Mouse (Mus musculus) lung, postnatal 0 days (tissue): ENCODE results near the gene Polrmt. TPM values are rescaled to one million over a fixed set of nuclear protein-coding genes. Genes with fewer than 3 reads are reported as not detected.
"Not testable (repeated sequence)": the region's sequence is repeated elsewhere in the genome, so short reads cannot be mapped to it uniquely, and the experiment has no call there.

Experiments used
- ATAC-seq: fragments of 200-750 bp; cut with Nextera tagmentation; 2 replicates; pipeline ENCODE4 v1.8.0; 2017; ENCODE audit warnings: moderate library complexity
- DNase-seq: peaks from one replicate; pipeline ENCODE4 v3.0.0-alpha.2; 2016; ENCODE audit warnings: low spot score
- H3K27ac ChIP-seq: fragments of 300-500 bp; sonication (generic); 2 replicates; pipeline ENCODE4 v1.5.1; 2014; ENCODE audit warnings: antibody characterized with exemption, mild to moderate bottlenecking, low read length, mixed read lengths
- H3K27me3 ChIP-seq: fragments of 300-500 bp; sonication (generic); replicated peaks from 2 replicates; pipeline ENCODE4 v1.6.1; 2014; ENCODE audit warnings: low read length, mixed read lengths; ENCODE audit not compliant: insufficient read depth
- H3K36me3 ChIP-seq: fragments of 300-500 bp; sonication (generic); 2 replicates; pipeline ENCODE4 v1.6.1; 2014; ENCODE audit warnings: low read length, mixed read lengths; ENCODE audit not compliant: insufficient read depth
- H3K4me1 ChIP-seq: fragments of 300-500 bp; sonication (generic); 2 replicates; pipeline ENCODE4 v1.6.1; 2014; ENCODE audit warnings: antibody characterized with exemption, low read depth, low read length, mixed read lengths; ENCODE audit not compliant: insufficient read depth
- H3K4me2 ChIP-seq: fragments of 300-500 bp; sonication (generic); replicated peaks from 2 replicates; pipeline ENCODE4 v1.6.1; 2014; ENCODE audit warnings: low read depth, mild to moderate bottlenecking, low read length, moderate library complexity, mixed read lengths
- H3K4me3 ChIP-seq: fragments of 300-500 bp; sonication (generic); 2 replicates; pipeline ENCODE4 v1.5.1; 2014; ENCODE audit warnings: low read depth, low read length
- H3K9ac ChIP-seq: fragments of 300-500 bp; sonication (generic); replicated peaks from 2 replicates; pipeline ENCODE4 v1.6.1; 2014; ENCODE audit warnings: low read depth, mild to moderate bottlenecking
- H3K9me3 ChIP-seq: fragments of 300-500 bp; sonication (generic); 2 replicates; pipeline ENCODE4 v1.6.1; 2016; ENCODE audit warnings: low read length, mixed read lengths
- CTCF ChIP-seq: IDR thresholded peaks from 2 replicates; pipeline ENCODE4 v1.5.1; 2016; ENCODE audit warnings: antibody characterized with exemption, mild to moderate bottlenecking
- EP300 ChIP-seq: IDR thresholded peaks from 2 replicates; pipeline ENCODE4 v1.6.1; 2016; ENCODE audit warnings: antibody characterized with exemption, mild to moderate bottlenecking, control low read depth
- WGBS: fragments of 180-500 bp; shearing (Covaris S2); extraction: QIAGEN DNeasy Blood & Tissue Kit; methylation state at CpG from one replicate; pipeline ENCODE4 v1.1.7; 2014; 5-methylcytosine and 5-hydroxymethylcytosine counted together
- polyA plus RNA-seq: library from polyadenylated mRNA; unstranded; fragments of >200 nt; fragmentation: Nextera tagmentation; extraction: Ambion mirVana; gene quantifications from 2 replicates; pipeline ENCODE4 v1.2.1, GENCODE M21; 2015

Polrmt gene
- polyA plus RNA-seq, 1 experiment from 2014 or later = 22.4 TPM

- DNase-seq (no peak), ATAC-seq (no peak)
- H3K4me1 ChIP-seq = peaks cover 23% of the 10 kb centered on the region
- H3K36me3 ChIP-seq = peaks cover 16% of the 10 kb centered on the region
- H3K27me3 ChIP-seq = no peaks in the 10 kb centered on the region
- H3K27ac ChIP-seq = peak overlapping the region; percentile 11
- 55% methylated on average over 5 of the region's 5 CpGs for WGBS
- H3K4me3 ChIP-seq = peak overlapping the region; percentile 65
- H3K4me2 ChIP-seq = peak overlapping the region; percentile 58
- TF ChIP-seq CTCF (no peak), EP300 (no peak)
- peak overlapping the region; percentile 80; the same call in 1 of the 2 replicates for H3K9ac ChIP-seq
- H3K9me3 ChIP-seq = no peaks in the 10 kb centered on the region
Measured at GRCm38 (mm10) chr10:79706406-79707094, 39.8 kb downstream of the Polrmt start.

GRCm38 (mm10) chr10:79705951-79706350, 40.4 kb downstream of the Polrmt start:
- Histone ChIP-seq H3K9ac (peak overlapping the region; percentile 80), H3K9me3 (no peaks in the 10 kb centered on the region), H3K27me3 (no peaks in the 10 kb centered on the region), H3K27ac (peak overlapping the region; percentile 11; the same call in 1 of the 2 replicates), H3K4me2 (peak overlapping the region; percentile 58), H3K36me3 (peaks cover 11% of the 10 kb centered on the region), H3K4me1 (peaks cover 24% of the 10 kb centered on the region), H3K4me3 (peak overlapping the region; percentile 65)
- ATAC-seq = no peak
- TF ChIP-seq EP300 = no peak
- no peak for TF ChIP-seq CTCF
- no peak for DNase-seq
- WGBS = 56% methylated on average over 5 of the region's 5 CpGs

DNA sequence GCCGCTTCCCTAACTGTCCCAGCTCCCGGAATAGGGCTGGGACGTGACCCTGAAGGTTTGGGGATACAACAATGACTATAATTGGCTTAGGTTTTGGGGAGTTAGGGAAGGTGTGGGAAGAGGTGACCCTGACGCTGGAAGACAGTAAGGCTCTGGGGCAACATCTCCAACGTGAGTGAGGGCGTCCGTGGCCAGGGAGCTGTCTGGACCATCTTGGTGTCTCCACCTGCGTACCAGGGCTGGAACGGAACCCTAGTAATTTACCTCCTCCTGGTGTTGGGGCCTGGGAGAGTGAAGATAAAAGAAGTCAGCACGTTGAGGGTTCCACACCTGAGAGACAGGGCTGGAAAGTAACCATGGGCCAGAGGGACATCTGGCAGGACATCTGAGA, 41.4 kb downstream of the Polrmt start:
- Histone ChIP-seq H3K9ac (peak overlapping the region; percentile 80), H3K27me3 (no peaks in the 10 kb centered on the region), H3K36me3 (peaks cover 1% of the 10 kb centered on the region), H3K4me1 (peaks cover 25% of the 10 kb centered on the region), H3K27ac (peak overlapping the region; percentile 68), H3K9me3 (no peaks in the 10 kb centered on the region), H3K4me3 (peak overlapping the region; percentile 65), H3K4me2 (peak overlapping the region; percentile 58)
- ATAC-seq (no peak), DNase-seq (no peak)
- 3% methylated on average over 10 of the region's 10 CpGs for WGBS
- TF ChIP-seq CTCF = no peak

DNA sequence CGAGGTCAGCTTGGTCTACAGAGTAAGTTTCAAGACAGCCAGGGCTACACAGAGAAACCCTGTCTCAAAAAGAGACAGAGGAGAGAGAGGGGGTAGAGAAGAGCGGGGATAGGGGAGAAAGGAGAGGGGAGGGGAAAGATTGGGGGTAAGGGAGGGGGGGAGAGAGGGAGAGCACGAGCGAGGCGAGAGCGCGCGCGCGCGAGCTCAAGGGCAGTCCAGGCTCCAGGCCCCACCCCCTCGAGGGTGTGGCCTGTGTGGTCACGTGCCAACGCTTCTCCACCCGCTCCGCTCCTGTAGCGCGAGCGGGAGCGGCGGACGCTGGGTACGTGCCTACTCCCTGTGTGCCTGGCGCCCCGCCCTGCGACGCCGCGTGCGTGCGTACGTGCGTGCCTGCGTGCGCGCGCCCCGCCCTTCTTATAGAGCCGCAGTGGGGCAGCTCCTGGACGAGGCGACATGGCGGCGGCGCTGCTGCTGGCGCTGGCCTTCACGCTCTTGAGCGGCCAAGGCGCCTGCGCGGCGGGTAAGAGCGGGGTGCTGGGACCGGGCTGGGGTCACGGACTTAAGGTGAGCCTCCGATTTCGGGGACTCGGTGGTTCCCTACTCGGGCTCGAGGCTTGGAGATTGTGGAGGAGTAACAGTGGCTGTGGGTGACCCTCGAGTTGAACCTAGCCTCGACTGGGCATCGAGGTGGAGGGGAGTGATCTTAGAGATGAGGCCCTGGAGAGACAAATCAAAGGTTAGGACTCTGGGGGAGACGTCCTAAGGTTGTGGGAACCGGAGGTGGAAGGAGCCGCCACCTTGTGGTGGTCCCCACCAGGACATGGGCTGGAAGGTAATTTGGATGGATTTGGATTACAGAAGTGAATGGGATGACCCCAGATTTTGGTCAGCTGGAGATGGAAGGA, 42.1 kb downstream of the Polrmt start, which contains the start of gene Bsg:
Gene Bsg, plus strand, starts transcription at position 427 of the 905 bp plus-strand sequence.
- no peaks in the 10 kb centered on the region; the same call in 1 of the 2 replicates for H3K36me3 ChIP-seq
- peaks cover 28% of the 10 kb centered on the region for H3K4me1 ChIP-seq
- no peaks in the 10 kb centered on the region for H3K9me3 ChIP-seq
- H3K9ac ChIP-seq = peak within 1 kb of the TSS; percentile 80
- H3K4me3 ChIP-seq = peak within 1 kb of the TSS; percentile 65
- peak within 1 kb of the TSS; percentile 58 for H3K4me2 ChIP-seq
- peak within 1 kb of the TSS; percentile 68 for H3K27ac ChIP-seq
- no peaks in the 10 kb centered on the region for H3K27me3 ChIP-seq
- under 1% methylated on average over 47 of the region's 65 CpGs for WGBS
- peak; percentile 71 for TF ChIP-seq CTCF
- no peak for TF ChIP-seq EP300
- peak; percentile 99 for DNase-seq
- ATAC-seq = peak; percentile 94

DNA sequence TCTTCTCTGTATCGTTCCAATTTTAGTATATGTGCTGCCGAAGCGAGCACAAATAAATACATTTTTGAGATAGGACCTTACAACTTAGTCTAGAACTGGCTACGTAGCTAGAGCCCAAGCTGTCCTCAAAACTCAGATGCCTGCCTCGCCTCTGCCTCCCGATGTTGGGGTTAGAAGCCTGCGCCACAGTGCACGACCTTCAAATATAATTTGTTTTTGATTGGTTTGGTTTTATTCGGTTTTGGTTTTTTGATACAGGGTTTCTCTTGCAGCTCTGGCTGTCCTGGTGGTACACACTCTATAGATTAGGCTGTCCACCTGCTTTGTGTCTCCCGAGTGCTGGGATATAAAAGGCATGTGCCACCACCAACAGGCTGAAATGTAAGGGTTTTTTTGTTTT, 42.8 kb downstream of the Polrmt start:
- H3K4me3 ChIP-seq = no peak overlapping the region; the same call in 1 of the 2 replicates

GRCm38 (mm10) chr10:79702970-79703369, 43.4 kb downstream of the Polrmt start:
- H3K4me3 ChIP-seq, H3K27me3 ChIP-seq, H3K9ac ChIP-seq, H3K27ac ChIP-seq, H3K4me2 ChIP-seq, DNase-seq, H3K36me3 ChIP-seq, H3K9me3 ChIP-seq, ATAC-seq: not testable (repeated sequence)
- peaks cover 37% of the 10 kb centered on the region for H3K4me1 ChIP-seq
- 68% methylated on average over 2 of the region's 4 CpGs for WGBS

More for the DNA sequence above, 42.8 kb downstream of the Polrmt start:
- Histone ChIP-seq H3K9ac (no peak overlapping the region), H3K27me3 (no peaks in the 10 kb centered on the region), H3K4me1 (peaks cover 31% of the 10 kb centered on the region), H3K9me3 (no peaks in the 10 kb centered on the region), H3K4me2 (peak overlapping the region; percentile 58), H3K36me3 (no peaks in the 10 kb centered on the region), H3K27ac (0 out of 2 replicates have a peak overlapping the region, but pooled peaks have one; percentile 54)
- ATAC-seq (no peak), DNase-seq (no peak)
- TF ChIP-seq CTCF = no peak
- TF ChIP-seq EP300 = no peak
- 75% methylated on average over 10 of the region's 10 CpGs for whole genome bisulfite sequencing
